Mouse (Mus musculus): Measurements from ENCODE around the gene Vrk2. TPM values are rescaled to one million over a fixed set of nuclear protein-coding genes. Genes with fewer than 3 reads are reported as not detected.
A peak's percentile ranks its signal among the peaks of the same experiment; 100 is the strongest.

Gene Vrk2
- total RNA-seq, 2 experiments from 2014 or later, result 3.4 to 3.7 TPM

DNA sequence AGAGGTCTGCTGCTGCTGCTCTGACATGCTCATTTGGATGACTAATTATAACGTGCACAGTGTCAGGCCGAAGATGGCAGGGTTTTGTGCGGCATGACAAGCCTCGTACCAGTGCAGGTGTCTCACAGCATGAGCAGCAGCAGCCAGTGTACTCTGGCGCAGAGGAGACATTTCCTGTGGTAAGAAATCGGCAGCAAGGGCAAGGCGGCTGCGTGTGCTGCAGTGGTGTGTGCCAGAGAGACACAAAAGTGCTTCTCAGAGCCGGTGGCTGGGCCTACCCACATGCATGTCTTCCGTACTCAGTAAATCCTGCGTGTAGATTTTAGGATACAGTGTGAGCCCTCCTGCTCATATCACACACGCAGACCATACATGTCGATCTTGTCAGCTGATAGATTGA is 156.0 kb downstream of the Vrk2 start:
- DNase-seq (ENCODE audit: low spot score in 2 of 2), result peak; percentile 4 to 9
- intact Hi-C loops (cut with DNase I), result no loop called here

DNA sequence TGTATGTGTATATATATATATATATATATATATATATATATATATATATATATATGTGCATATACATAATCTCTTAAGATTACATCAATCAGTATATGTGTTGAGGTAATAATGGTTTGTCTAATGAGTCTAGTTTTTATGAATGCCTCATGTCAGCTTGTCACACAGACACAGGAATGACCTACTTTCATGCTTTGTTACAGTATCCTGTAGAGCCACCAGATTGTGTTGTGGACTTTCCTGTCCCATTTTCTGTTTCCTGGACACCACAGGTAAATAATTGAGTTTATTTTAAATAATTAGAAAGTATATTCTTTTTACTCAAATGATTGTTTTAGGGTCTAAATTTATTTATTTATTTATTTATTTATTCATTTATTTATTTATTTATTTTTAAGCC is 159.6 kb downstream of the Vrk2 start:
- no peak for DNase-seq (ENCODE audit: low spot score in 2 of 2)
- intact Hi-C loops (cut with DNase I), result no loop called here

DNA sequence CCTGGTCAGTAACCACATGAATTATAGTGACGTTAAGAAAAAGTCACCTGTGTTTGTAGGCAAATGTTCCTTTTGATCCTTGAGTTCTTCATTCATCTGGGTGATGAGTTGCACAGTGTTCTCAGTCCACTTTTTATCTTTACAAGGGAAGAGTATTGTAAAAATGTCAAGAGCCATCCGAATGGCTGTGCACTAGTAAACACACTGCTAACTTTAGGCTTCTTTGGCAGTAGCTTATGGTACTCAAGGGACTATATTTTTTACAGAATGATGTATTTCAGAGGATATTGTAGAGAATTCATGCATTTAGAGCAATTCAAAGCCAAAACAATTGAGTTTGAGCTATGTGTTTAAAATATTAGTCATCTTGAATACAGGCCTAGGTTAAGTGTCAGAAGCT is 172.3 kb downstream of the Vrk2 start:
- intact Hi-C loops (cut with DNase I), result no loop called here
- no peak for DNase-seq (ENCODE audit: low spot score in 2 of 2)

Other genes with a start within 250 kb of the Vrk2 start
- gene Fancl, start 207.9 kb downstream of the Vrk2 start, total RNA-seq (2021), result 1 to 10 TPM; 7.2 to 8.3 TPM
- gene Gm6899, start 758 bp downstream of the Vrk2 start, total RNA-seq (2021), result not detected

Measured in left cerebral cortex, postnatal 36 days (tissue).